Mouse (Mus musculus) ES-Bruce4 (cell line): Measurements from ENCODE around the gene Garnl3. TPM values are rescaled to one million over a fixed set of nuclear protein-coding genes. Genes with fewer than 3 reads are reported as not detected.
A peak's percentile ranks its signal among the peaks of the same experiment; 100 is the strongest.

Source experiments
- H3K27ac ChIP-seq: 2 replicates; pipeline ENCODE4 v1.5.1; 2012; ENCODE audit warnings: low read length, inconsistent platforms; ENCODE audit not compliant: insufficient read depth
- H3K27me3 ChIP-seq: 2 replicates; pipeline ENCODE4 v1.6.1; 2012; ENCODE audit warnings: mild to moderate bottlenecking, low read length, inconsistent platforms; ENCODE audit not compliant: control insufficient read depth, poor library complexity, insufficient read depth, severe bottlenecking
- H3K36me3 ChIP-seq: 2 replicates; pipeline ENCODE4 v1.6.1; 2012; ENCODE audit warnings: inconsistent platforms, mild to moderate bottlenecking, low read length, moderate library complexity; ENCODE audit not compliant: control insufficient read depth, poor library complexity, insufficient read depth, severe bottlenecking
- H3K4me1 ChIP-seq: one replicate; pipeline ENCODE4 v1.8.1; 2011; ENCODE audit warnings: low read length; ENCODE audit not compliant: control insufficient read depth, insufficient read depth
- H3K4me3 ChIP-seq: 2 replicates; pipeline ENCODE4 v1.5.1; 2011; ENCODE audit warnings: low read depth, mild to moderate bottlenecking, low read length
- H3K9ac ChIP-seq: 2 replicates; pipeline ENCODE4 v1.6.1; 2012; ENCODE audit warnings: low read depth, mild to moderate bottlenecking, inconsistent platforms; ENCODE audit not compliant: poor library complexity, severe bottlenecking
- H3K9me3 ChIP-seq: replicated peaks from 2 replicates; pipeline ENCODE4 v1.6.1; 2012; ENCODE audit warnings: mild to moderate bottlenecking, low read length, inconsistent platforms; ENCODE audit not compliant: control insufficient read depth, poor library complexity, insufficient read depth, severe bottlenecking
- CTCF ChIP-seq: IDR thresholded peaks from one replicate; pipeline ENCODE4 v1.8.1; 2011; ENCODE audit warnings: low read depth, low read length
- EP300 ChIP-seq: IDR thresholded peaks from 2 replicates; pipeline ENCODE4 v1.6.1; 2011; ENCODE audit warnings: low read depth, low read length; ENCODE audit not compliant: insufficient read depth
- POLR2A ChIP-seq: IDR thresholded peaks from one replicate; pipeline ENCODE4 v1.8.1; 2011; ENCODE audit warnings: low read length; ENCODE audit not compliant: insufficient read depth
- polyA plus RNA-seq: library from polyadenylated mRNA; stranded (reverse); fragments of >200 nt; gene quantifications from 2 replicates; pipeline ENCODE4 v1.2.4, GENCODE M21; 2011; ENCODE audit warnings: low read depth; ENCODE audit not compliant: missing spikeins, insufficient read depth, insufficient read length

Garnl3 gene
- polyA plus RNA-seq, 1 experiment: 29.1 TPM

- Histone ChIP-seq H3K9ac (no peak overlapping the region), H3K36me3 (peaks cover 3% of the 10 kb centered on the region; the same call in 1 of the 2 replicates), H3K27me3 (no peaks in the 10 kb centered on the region), H3K9me3 (no peaks in the 10 kb centered on the region), H3K27ac (no peak overlapping the region), H3K4me1 (no peaks in the 10 kb centered on the region), H3K4me3 (no peak overlapping the region)
- TF ChIP-seq EP300: no peak
- no peak for TF ChIP-seq CTCF
- TF ChIP-seq POLR2A: no peak
Measured at GRCm38 (mm10) chr2:32974216-32974615, 157.2 kb downstream of the Garnl3 start.

GRCm38 (mm10) chr2:32971235-32971634 lies 160.2 kb downstream of the Garnl3 start:
- H3K36me3 ChIP-seq: peaks cover 3% of the 10 kb centered on the region; the same call in 1 of the 2 replicates
- H3K9me3 ChIP-seq: no peaks in the 10 kb centered on the region
- H3K4me1 ChIP-seq: no peaks in the 10 kb centered on the region
- no peaks in the 10 kb centered on the region for H3K27me3 ChIP-seq
- H3K27ac ChIP-seq: no peak overlapping the region
- H3K4me3 ChIP-seq: no peak overlapping the region
- TF ChIP-seq POLR2A (no peak), CTCF (no peak), EP300 (0 out of 2 replicates have a peak, but pooled peaks have one; percentile 34)
- no peak overlapping the region for H3K9ac ChIP-seq

- TF ChIP-seq POLR2A: no peak
- TF ChIP-seq EP300: no peak
- no peak for TF ChIP-seq CTCF
- no peak overlapping the region for H3K27ac ChIP-seq
- H3K27me3 ChIP-seq: no peaks in the 10 kb centered on the region
- H3K4me3 ChIP-seq: no peak overlapping the region
- H3K9me3 ChIP-seq: no peaks in the 10 kb centered on the region
- H3K4me1 ChIP-seq: no peaks in the 10 kb centered on the region
- H3K36me3 ChIP-seq: peaks cover 9% of the 10 kb centered on the region
- no peak overlapping the region for H3K9ac ChIP-seq
Measured at GRCm38 (mm10) chr2:32969326-32969725, 162.1 kb downstream of the Garnl3 start.

GRCm38 (mm10) chr2:32968024-32968614 lies 163.3 kb downstream of the Garnl3 start:
- Histone ChIP-seq H3K9ac (no peak overlapping the region), H3K9me3 (no peaks in the 10 kb centered on the region), H3K4me3 (no peak overlapping the region), H3K4me1 (no peaks in the 10 kb centered on the region), H3K36me3 (peaks cover 19% of the 10 kb centered on the region), H3K27me3 (no peaks in the 10 kb centered on the region), H3K27ac (no peak overlapping the region)
- TF ChIP-seq EP300 (no peak), CTCF (no peak), POLR2A (no peak)

- no peaks in the 10 kb centered on the region for H3K4me1 ChIP-seq
- peaks cover 30% of the 10 kb centered on the region for H3K36me3 ChIP-seq
- H3K27me3 ChIP-seq: no peaks in the 10 kb centered on the region
- H3K27ac ChIP-seq: peak overlapping the region; percentile 81
- peak overlapping the region; percentile 73 for H3K9ac ChIP-seq
- peak overlapping the region; percentile 84 for H3K4me3 ChIP-seq
- TF ChIP-seq POLR2A (peak; percentile 83), EP300 (no peak), CTCF (peak; percentile 60)
- no peaks in the 10 kb centered on the region for H3K9me3 ChIP-seq
Measured at GRCm38 (mm10) chr2:32966689-32967631, 164.5 kb downstream of the Garnl3 start.

- H3K9ac ChIP-seq: peak overlapping the region; percentile 73
- no peaks in the 10 kb centered on the region for H3K4me1 ChIP-seq
- H3K36me3 ChIP-seq: peaks cover 32% of the 10 kb centered on the region
- H3K27me3 ChIP-seq: no peaks in the 10 kb centered on the region
- H3K27ac ChIP-seq: peak overlapping the region; percentile 81
- peak overlapping the region; percentile 84 for H3K4me3 ChIP-seq
- TF ChIP-seq CTCF (no peak), POLR2A (no peak), EP300 (no peak)
- H3K9me3 ChIP-seq: no peaks in the 10 kb centered on the region
Measured at GRCm38 (mm10) chr2:32966184-32966688, 165.2 kb downstream of the Garnl3 start.
